Mouse (Mus musculus): ENCODE results near the gene Shisal2a. TPM values are rescaled to one million over a fixed set of nuclear protein-coding genes. Genes with fewer than 3 reads are reported as not detected.
"Not testable (repeated sequence)": the region's sequence is repeated elsewhere in the genome, so short reads cannot be mapped to it uniquely, and the experiment has no call there.

Gene Shisal2a
- polyA plus RNA-seq, 1 experiment from 2014 or later: 0.34 TPM

- Histone ChIP-seq H3K4me3 (ENCODE audit: low read depth, low read length) (no peak overlapping the region; the same call in 1 of the 2 replicates), H3K27ac (ENCODE audit: low read depth) (peak overlapping the region; percentile 94), H3K9me3 (ENCODE audit: low read depth, low read length) (no peaks in the 10 kb centered on the region), H3K27me3 (ENCODE audit: insufficient read depth, low read length) (no peaks in the 10 kb centered on the region), H3K4me2 (peak overlapping the region; percentile 48), H3K4me1 (ENCODE audit: insufficient read depth) (peaks cover 36% of the 10 kb centered on the region), H3K36me3 (ENCODE audit: insufficient read depth) (no peaks in the 10 kb centered on the region), H3K9ac (peak overlapping the region; percentile 27)
- 5% methylated on average over 18 of the region's 18 CpGs for WGBS
- TF ChIP-seq CTCF (IDR thresholded peaks at IDR 0.05; ENCODE audit: low read depth): no peak
- ATAC-seq (ENCODE audit: insufficient read depth) (peak; percentile 76), DNase-seq (peak; percentile 83)
Observed at GRCm38 (mm10) chr4:108362321-108363261, 20.6 kb downstream of the Shisal2a start.

DNA sequence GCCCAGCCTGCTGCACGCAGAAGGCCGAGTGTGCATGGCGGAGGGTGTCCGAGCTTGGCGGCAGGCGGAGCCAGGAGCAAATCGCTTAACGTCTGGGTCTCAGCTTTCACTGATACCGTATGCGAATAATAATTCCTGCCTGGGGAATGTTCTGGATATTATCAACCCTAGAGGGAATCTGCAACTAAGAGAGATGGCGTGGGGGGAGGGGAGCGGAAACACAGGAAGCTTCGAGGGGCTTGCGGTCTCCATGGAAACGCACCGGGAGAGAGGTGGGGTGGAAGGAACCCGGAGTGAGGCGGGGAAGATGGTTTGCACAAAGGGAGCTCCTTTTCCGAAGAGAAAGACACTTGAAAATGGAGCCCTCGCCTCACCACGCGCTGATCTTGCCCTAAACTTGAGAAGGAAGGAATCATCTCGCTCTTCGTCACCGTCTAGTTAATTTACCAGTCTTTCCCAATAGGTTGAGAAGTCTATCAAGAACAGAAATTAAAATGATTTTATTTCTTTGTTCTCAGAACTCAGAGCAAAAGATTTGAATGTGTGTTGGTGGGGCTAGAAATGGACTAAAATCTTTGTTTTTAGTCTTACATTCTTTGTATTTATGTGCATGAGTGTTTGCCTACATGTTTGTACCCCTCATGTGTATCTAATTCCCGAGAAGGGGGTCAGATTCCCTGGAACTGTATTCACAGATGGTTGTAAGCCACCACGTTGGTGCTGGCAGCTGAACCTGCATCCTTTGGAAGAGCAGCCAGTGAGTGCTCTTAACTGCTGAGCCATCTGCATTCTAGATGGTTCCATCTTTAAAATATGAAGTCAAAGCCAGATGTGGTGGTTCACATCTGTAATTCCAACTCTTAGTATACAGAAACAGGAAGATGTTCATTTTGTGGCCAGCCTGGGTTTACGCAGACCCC, 22.8 kb downstream of the Shisal2a start:
- H3K9ac ChIP-seq: peak overlapping the region; percentile 41
- peak; percentile 92 for DNase-seq
- WGBS: 5% methylated on average over 28 of the region's 28 CpGs
- peak; percentile 58 for ATAC-seq (ENCODE audit: insufficient read depth)
- no peak for TF ChIP-seq CTCF (IDR thresholded peaks at IDR 0.05; ENCODE audit: low read depth)
- H3K36me3 ChIP-seq (ENCODE audit: insufficient read depth): no peaks in the 10 kb centered on the region
- peak overlapping the region; percentile 56 for H3K4me2 ChIP-seq
- peak overlapping the region; percentile 26 for H3K4me3 ChIP-seq (ENCODE audit: low read depth, low read length)
- peaks cover 48% of the 10 kb centered on the region for H3K4me1 ChIP-seq (ENCODE audit: insufficient read depth)
- H3K27me3 ChIP-seq (ENCODE audit: insufficient read depth, low read length): no peaks in the 10 kb centered on the region
- H3K27ac ChIP-seq (ENCODE audit: low read depth): peak overlapping the region; percentile 91
- H3K9me3 ChIP-seq (ENCODE audit: low read depth, low read length): no peaks in the 10 kb centered on the region

DNA sequence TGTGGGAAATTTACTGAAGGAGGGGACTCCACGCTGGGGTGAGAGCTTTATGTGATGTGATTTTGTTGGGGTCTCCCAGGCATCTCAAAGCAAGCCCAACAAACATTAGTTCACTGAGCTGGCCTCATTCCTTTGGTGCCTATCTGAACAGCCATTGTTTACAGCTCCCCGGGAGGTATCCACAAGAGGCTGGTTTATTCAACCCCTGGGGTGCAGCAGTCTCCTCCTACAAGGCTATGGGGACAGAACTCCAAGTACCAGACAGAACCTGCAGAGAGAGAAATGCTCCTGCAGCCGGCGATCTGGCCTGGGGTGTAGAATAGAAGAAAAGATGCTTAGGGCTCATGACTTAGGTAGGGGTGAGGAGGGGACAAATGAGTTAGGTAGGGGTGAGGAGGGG, 24.7 kb downstream of the Shisal2a start:
- Histone ChIP-seq H3K4me1 (ENCODE audit: insufficient read depth) (peaks cover 45% of the 10 kb centered on the region), H3K9me3 (ENCODE audit: low read depth, low read length) (no peaks in the 10 kb centered on the region), H3K9ac (no peak overlapping the region), H3K4me3 (ENCODE audit: low read depth, low read length) (no peak overlapping the region), H3K27ac (ENCODE audit: low read depth) (no peak overlapping the region), H3K27me3 (ENCODE audit: insufficient read depth, low read length) (no peaks in the 10 kb centered on the region), H3K36me3 (ENCODE audit: insufficient read depth) (no peaks in the 10 kb centered on the region), H3K4me2 (no peak overlapping the region)
- 24% methylated on average over 4 of the region's 4 CpGs for WGBS
- no peak for ATAC-seq (ENCODE audit: insufficient read depth)
- TF ChIP-seq CTCF (IDR thresholded peaks at IDR 0.05; ENCODE audit: low read depth): no peak
- DNase-seq: no peak

- 88% methylated on average over 8 of the region's 8 CpGs for WGBS
- no peaks in the 10 kb centered on the region for H3K36me3 ChIP-seq (ENCODE audit: insufficient read depth)
- DNase-seq (no peak), ATAC-seq (ENCODE audit: insufficient read depth) (no peak)
- TF ChIP-seq CTCF (IDR thresholded peaks at IDR 0.05; ENCODE audit: low read depth): no peak
- H3K4me3 ChIP-seq (ENCODE audit: low read depth, low read length): no peak overlapping the region
- H3K27ac ChIP-seq (ENCODE audit: low read depth): no peak overlapping the region
- H3K27me3 ChIP-seq (ENCODE audit: insufficient read depth, low read length): no peaks in the 10 kb centered on the region
- no peak overlapping the region for H3K9ac ChIP-seq
- H3K4me1 ChIP-seq (ENCODE audit: insufficient read depth): peaks cover 35% of the 10 kb centered on the region
- no peak overlapping the region for H3K4me2 ChIP-seq
- H3K9me3 ChIP-seq (ENCODE audit: low read depth, low read length): no peaks in the 10 kb centered on the region
Observed at GRCm38 (mm10) chr4:108357458-108357857, 25.7 kb downstream of the Shisal2a start.

DNA sequence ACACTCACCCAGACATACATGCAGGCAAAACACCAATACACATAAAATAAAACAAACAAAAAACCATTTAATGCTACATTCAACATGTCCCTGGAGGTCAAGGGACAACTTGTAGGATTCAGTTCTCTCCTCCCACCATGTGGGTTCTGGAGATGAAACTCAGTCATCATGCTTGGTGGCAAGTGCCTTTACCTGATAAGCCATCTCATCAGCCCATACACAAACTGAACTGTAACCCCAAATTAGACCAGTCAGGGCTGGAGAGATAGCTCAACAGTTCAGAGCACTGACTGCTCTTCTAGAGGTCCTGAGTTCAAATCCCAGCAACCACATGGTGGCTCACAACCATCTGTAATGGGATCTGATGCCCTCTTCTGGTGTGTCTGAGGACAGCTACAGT, 29.6 kb downstream of the Shisal2a start:
- ATAC-seq (ENCODE audit: insufficient read depth); H3K9ac ChIP-seq; DNase-seq; H3K27ac ChIP-seq (ENCODE audit: low read depth); H3K4me3 ChIP-seq (ENCODE audit: low read depth, low read length); H3K4me2 ChIP-seq; H3K27me3 ChIP-seq (ENCODE audit: insufficient read depth, low read length); H3K9me3 ChIP-seq (ENCODE audit: low read depth, low read length); H3K36me3 ChIP-seq (ENCODE audit: insufficient read depth): not testable (repeated sequence)
- peaks cover 38% of the 10 kb centered on the region for H3K4me1 ChIP-seq (ENCODE audit: insufficient read depth)

DNA sequence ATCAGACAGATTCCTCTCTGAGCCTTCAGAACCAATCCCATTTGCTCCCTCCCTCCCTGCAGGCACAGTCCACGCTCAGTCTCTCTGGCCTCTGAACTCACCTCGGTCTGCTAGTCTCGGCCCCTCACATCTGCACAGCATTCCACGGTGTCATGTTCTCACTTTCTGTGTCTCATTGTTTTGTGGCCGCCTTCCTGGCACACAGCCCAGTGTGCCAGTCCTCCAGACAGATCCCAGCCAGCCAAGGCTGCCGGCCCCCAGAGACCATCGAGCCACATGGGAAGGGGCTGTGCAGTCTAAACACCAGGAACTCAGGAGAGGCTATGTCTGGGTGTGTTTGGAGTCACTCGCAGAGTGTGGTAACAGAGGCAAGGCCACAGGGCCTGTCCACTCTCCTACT, 32.3 kb downstream of the Shisal2a start:
- H3K36me3 ChIP-seq (ENCODE audit: insufficient read depth): no peaks in the 10 kb centered on the region
- ATAC-seq (ENCODE audit: insufficient read depth) (peak; percentile 84), DNase-seq (peak; percentile 85)
- H3K4me3 ChIP-seq (ENCODE audit: low read depth, low read length): no peak overlapping the region
- H3K9ac ChIP-seq: no peak overlapping the region
- H3K27ac ChIP-seq (ENCODE audit: low read depth): peak overlapping the region; percentile 89
- H3K4me1 ChIP-seq (ENCODE audit: insufficient read depth): peaks cover 38% of the 10 kb centered on the region
- H3K4me2 ChIP-seq: no peak overlapping the region
- TF ChIP-seq CTCF (IDR thresholded peaks at IDR 0.05; ENCODE audit: low read depth): no peak
- H3K9me3 ChIP-seq (ENCODE audit: low read depth, low read length): no peaks in the 10 kb centered on the region
- WGBS: 4% methylated on average over 8 of the region's 8 CpGs
- no peaks in the 10 kb centered on the region for H3K27me3 ChIP-seq (ENCODE audit: insufficient read depth, low read length)
